Mouse (Mus musculus): Measurements from ENCODE around the gene Tbcc. TPM values are rescaled to one million over a fixed set of nuclear protein-coding genes. Genes with fewer than 3 reads are reported as not detected.

Tbcc gene
- polyA plus RNA-seq, 1 experiment from 2014 or later: 42.2 TPM

- no peaks in the 10 kb centered on the region for H3K27me3 ChIP-seq (ENCODE audit: control insufficient read depth, insufficient read depth, low read length)
- DNase-seq (ENCODE audit: low spot score) (peak; percentile 58), ATAC-seq (ENCODE audit: low FRiP score, low TSS enrichment) (no peak)
- H3K4me3 ChIP-seq (ENCODE audit: low read depth, low read length): peak overlapping the region; percentile 83
- H3K4me2 ChIP-seq (replicated peaks; ENCODE audit: low read depth): peak overlapping the region; percentile 61
- peak overlapping the region; percentile 63 for H3K9ac ChIP-seq (ENCODE audit: low read length)
- no peaks in the 10 kb centered on the region for H3K36me3 ChIP-seq (ENCODE audit: control insufficient read depth, insufficient read depth, low read length)
- WGBS: 39% methylated on average over 16 of the region's 16 CpGs
- TF ChIP-seq CTCF (IDR thresholded peaks at IDR 0.05; ENCODE audit: low read depth) (peak; percentile 82), EP300 (optimal IDR thresholded peaks at IDR 0.05) (no peak)
- H3K9me3 ChIP-seq (ENCODE audit: control insufficient read depth, low read length): no peaks in the 10 kb centered on the region
- H3K4me1 ChIP-seq (replicated peaks; ENCODE audit: control insufficient read depth, insufficient read depth): peaks cover 12% of the 10 kb centered on the region
- H3K27ac ChIP-seq (replicated peaks): peak overlapping the region; percentile 94
Observed at GRCm38 (mm10) chr17:46888511-46889212, 1.8 kb upstream of the Tbcc start.

- under 1% methylated on average over 44 of the region's 44 CpGs for WGBS
- Histone ChIP-seq H3K27me3 (ENCODE audit: control insufficient read depth, insufficient read depth, low read length) (no peaks in the 10 kb centered on the region), H3K9me3 (ENCODE audit: control insufficient read depth, low read length) (no peaks in the 10 kb centered on the region), H3K9ac (ENCODE audit: low read length) (peak overlapping the region; percentile 63), H3K4me2 (replicated peaks; ENCODE audit: low read depth) (peak overlapping the region; percentile 61), H3K27ac (replicated peaks) (peak overlapping the region; percentile 94), H3K4me1 (replicated peaks; ENCODE audit: control insufficient read depth, insufficient read depth) (peaks cover 12% of the 10 kb centered on the region), H3K36me3 (ENCODE audit: control insufficient read depth, insufficient read depth, low read length) (no peaks in the 10 kb centered on the region), H3K4me3 (ENCODE audit: low read depth, low read length) (peak overlapping the region; percentile 83)
- DNase-seq (ENCODE audit: low spot score) (peak; percentile 81), ATAC-seq (ENCODE audit: low FRiP score, low TSS enrichment) (peak; percentile 36)
- no peak for TF ChIP-seq CTCF (IDR thresholded peaks at IDR 0.05; ENCODE audit: low read depth)
- TF ChIP-seq EP300 (optimal IDR thresholded peaks at IDR 0.05): no peak
Observed at GRCm38 (mm10) chr17:46889450-46890084, 917 bp upstream of the Tbcc start.

DNA sequence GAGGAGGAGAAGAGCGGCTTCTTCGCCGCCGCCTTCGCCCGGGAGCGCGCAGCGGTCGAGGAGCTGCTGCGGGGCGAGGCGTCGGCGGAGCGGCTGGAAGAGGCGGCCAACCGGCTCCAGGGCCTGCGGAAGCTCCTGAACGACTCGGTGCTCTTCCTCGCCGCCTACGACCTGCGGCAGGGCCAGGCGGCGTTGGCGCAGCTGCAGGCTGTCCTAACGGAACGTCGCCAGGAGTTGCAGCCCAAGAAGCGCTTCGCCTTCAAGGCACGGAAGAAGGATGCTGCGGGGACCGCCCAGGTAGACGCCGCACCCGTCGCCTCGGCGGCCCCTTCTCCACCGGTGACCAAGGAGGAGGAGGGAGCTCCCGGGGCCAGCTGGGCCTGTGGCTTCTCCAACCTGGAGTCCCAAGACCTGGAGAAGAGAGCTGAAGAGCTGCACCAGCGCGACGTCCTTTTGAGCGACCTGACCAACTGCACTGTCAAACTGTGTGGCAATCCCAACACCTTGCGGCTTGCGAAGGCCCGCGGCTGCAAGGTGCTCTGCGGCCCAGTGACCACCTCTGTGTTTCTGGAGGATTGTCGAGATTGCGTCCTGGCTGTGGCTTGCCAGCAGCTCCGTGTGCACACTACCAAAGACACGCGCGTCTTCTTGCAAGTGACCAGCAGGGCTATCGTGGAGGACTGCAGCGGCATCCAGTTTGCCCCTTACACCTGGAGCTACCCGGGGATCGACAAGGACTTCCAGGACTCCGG lies 535 bp downstream of the Tbcc start:
- Histone ChIP-seq H3K4me1 (replicated peaks; ENCODE audit: control insufficient read depth, insufficient read depth) (peaks cover 12% of the 10 kb centered on the region), H3K4me3 (ENCODE audit: low read depth, low read length) (peak overlapping the region; percentile 83), H3K4me2 (replicated peaks; ENCODE audit: low read depth) (peak overlapping the region; percentile 96), H3K9me3 (ENCODE audit: control insufficient read depth, low read length) (no peaks in the 10 kb centered on the region), H3K36me3 (ENCODE audit: control insufficient read depth, insufficient read depth, low read length) (no peaks in the 10 kb centered on the region), H3K27ac (replicated peaks) (peak overlapping the region; percentile 91), H3K27me3 (ENCODE audit: control insufficient read depth, insufficient read depth, low read length) (no peaks in the 10 kb centered on the region), H3K9ac (ENCODE audit: low read length) (peak overlapping the region; percentile 90)
- no peak for TF ChIP-seq EP300 (optimal IDR thresholded peaks at IDR 0.05)
- TF ChIP-seq CTCF (IDR thresholded peaks at IDR 0.05; ENCODE audit: low read depth): peak; percentile 32; the same call in 1 of the 2 replicates
- peak; percentile 24 for ATAC-seq (ENCODE audit: low FRiP score, low TSS enrichment)
- peak; percentile 61 for DNase-seq (ENCODE audit: low spot score)
- WGBS: 1% methylated on average over 59 of the region's 64 CpGs

- Histone ChIP-seq H3K4me3 (ENCODE audit: low read depth, low read length) (no peak overlapping the region), H3K9me3 (ENCODE audit: control insufficient read depth, low read length) (no peaks in the 10 kb centered on the region), H3K4me2 (replicated peaks; ENCODE audit: low read depth) (no peak overlapping the region), H3K36me3 (ENCODE audit: control insufficient read depth, insufficient read depth, low read length) (no peaks in the 10 kb centered on the region), H3K27ac (replicated peaks) (no peak overlapping the region), H3K9ac (ENCODE audit: low read length) (no peak overlapping the region), H3K4me1 (replicated peaks; ENCODE audit: control insufficient read depth, insufficient read depth) (peaks cover 14% of the 10 kb centered on the region), H3K27me3 (ENCODE audit: control insufficient read depth, insufficient read depth, low read length) (no peaks in the 10 kb centered on the region)
- DNase-seq (ENCODE audit: low spot score) (no peak), ATAC-seq (ENCODE audit: low FRiP score, low TSS enrichment) (no peak)
- WGBS: 81% methylated on average over 9 of the region's 9 CpGs
- no peak for TF ChIP-seq CTCF (IDR thresholded peaks at IDR 0.05; ENCODE audit: low read depth)
- no peak for TF ChIP-seq EP300 (optimal IDR thresholded peaks at IDR 0.05)
Observed at GRCm38 (mm10) chr17:46895426-46895825, 4.9 kb downstream of the Tbcc start.

DNA sequence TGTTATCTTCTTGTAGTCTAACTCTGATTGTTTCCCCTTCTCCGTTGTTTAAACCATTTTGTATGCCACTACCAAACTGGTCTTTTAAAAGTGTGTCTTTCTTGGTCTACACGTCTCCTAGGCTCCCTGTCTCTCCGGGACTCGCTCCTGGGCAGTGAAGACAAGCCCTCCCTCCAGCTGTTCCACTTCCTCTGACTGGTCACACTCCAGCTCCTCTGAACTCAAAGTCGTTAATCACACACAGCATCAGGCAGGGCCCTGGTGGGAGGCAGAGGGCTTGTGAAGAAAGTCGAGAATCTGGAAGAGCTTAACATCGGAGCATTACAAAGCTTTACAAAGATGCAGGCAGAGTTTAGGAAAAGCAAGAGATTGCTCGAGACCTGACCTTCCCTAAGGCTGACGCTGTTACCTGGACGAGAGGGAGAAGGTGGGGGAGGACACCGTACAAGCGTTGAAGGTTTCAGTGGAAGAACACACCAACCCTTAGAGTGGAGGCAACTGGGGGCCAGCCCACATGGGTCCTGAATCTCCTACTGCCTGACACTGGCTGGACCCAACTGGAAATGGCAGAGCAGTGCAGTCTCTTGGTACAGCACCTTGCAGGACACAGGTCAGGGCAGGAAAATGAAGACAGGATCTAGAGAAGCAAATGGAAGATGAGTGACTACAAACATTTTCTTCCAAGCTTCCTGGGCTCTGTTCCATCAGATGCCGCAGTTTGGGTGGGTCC lies 6.9 kb downstream of the Tbcc start:
- Histone ChIP-seq H3K27ac (replicated peaks) (0 out of 2 replicates have a peak overlapping the region, but pooled peaks have one; percentile 53), H3K9me3 (ENCODE audit: control insufficient read depth, low read length) (no peaks in the 10 kb centered on the region), H3K4me2 (replicated peaks; ENCODE audit: low read depth) (no peak overlapping the region), H3K36me3 (ENCODE audit: control insufficient read depth, insufficient read depth, low read length) (no peaks in the 10 kb centered on the region), H3K9ac (ENCODE audit: low read length) (no peak overlapping the region), H3K4me1 (replicated peaks; ENCODE audit: control insufficient read depth, insufficient read depth) (peaks cover 5% of the 10 kb centered on the region; the same call in 1 of the 2 replicates), H3K27me3 (ENCODE audit: control insufficient read depth, insufficient read depth, low read length) (no peaks in the 10 kb centered on the region), H3K4me3 (ENCODE audit: low read depth, low read length) (no peak overlapping the region)
- ATAC-seq (ENCODE audit: low FRiP score, low TSS enrichment) (peak; percentile 65; the same call in 1 of the 2 replicates), DNase-seq (ENCODE audit: low spot score) (no peak)
- 28% methylated on average over 13 of the region's 13 CpGs for WGBS
- TF ChIP-seq EP300 (optimal IDR thresholded peaks at IDR 0.05) (no peak), CTCF (IDR thresholded peaks at IDR 0.05; ENCODE audit: low read depth) (no peak)

All from stomach, postnatal 0 days (tissue).